Mouse (Mus musculus) layer of hippocampus, postnatal 14 days (tissue): Measurements from ENCODE around the gene Alkbh2. TPM values are rescaled to one million over a fixed set of nuclear protein-coding genes. Genes with fewer than 3 reads are reported as not detected.

Source experiments
- DNase-seq, 2 experiments: peaks; one replicate each; pipeline ENCODE4 v3.0.0; 2021 to 2022; ENCODE audit warnings: low spot score in 2 of 2, mixed read lengths in 1 of 2
- total RNA-seq, 2 experiments: library from RNA; stranded (reverse); gene quantifications; 2 replicates each; pipeline ENCODE4 v1.2.3; 2021

Alkbh2 gene
- total RNA-seq, 2 experiments from 2014 or later, result 3.5 to 5.6 TPM

GRCm38 (mm10) chr5:114101873-114102272 is 26.1 kb downstream of the Alkbh2 start:
- DNase-seq, result no peak

GRCm38 (mm10) chr5:114100390-114101099 is 27.5 kb downstream of the Alkbh2 start:
- peak in 1 of 2 experiments; percentile 23 for DNase-seq

- DNase-seq, result peak; percentile 95 to 98
Measured at GRCm38 (mm10) chr5:114099709-114100389, 28.2 kb downstream of the Alkbh2 start.

- peak; percentile 73 to 81 for DNase-seq
Measured at GRCm38 (mm10) chr5:114091057-114091807, 36.8 kb downstream of the Alkbh2 start, which contains the start of gene Svop. Gene Svop (minus strand): TSS chr5:114091570.

DNA sequence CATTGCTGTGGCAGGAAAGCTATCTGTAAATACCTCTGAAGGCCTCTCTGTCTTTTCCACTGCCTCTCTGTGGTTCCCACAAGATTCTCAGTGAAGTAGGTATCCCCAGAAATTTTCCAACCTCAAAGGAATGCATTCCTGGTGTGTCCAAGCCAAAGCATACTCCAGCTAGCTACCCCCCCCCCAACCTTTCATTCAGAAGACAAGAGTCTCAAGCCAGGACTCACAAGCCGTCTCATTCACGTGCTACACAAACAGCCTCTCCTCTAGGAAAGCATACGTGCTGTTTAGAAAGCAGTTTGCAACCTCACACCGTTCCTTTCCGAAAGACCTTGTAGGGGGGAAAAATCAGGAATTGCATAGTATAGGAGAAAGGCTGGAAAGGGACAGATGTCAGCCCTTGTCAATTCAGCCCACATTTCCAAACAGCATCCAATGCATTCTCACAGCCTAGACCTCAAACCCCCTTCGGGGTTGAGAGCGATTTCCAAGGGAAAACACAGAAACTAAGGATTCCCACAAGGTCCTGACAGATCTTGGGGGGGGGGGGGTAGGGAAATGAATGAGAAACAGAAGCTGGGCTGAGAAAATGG is 37.5 kb downstream of the Alkbh2 start:
- peak in 1 of 2 experiments; percentile 10 for DNase-seq

- DNase-seq, result no peak
Measured at GRCm38 (mm10) chr5:114087875-114088480, 40.0 kb downstream of the Alkbh2 start.

DNA sequence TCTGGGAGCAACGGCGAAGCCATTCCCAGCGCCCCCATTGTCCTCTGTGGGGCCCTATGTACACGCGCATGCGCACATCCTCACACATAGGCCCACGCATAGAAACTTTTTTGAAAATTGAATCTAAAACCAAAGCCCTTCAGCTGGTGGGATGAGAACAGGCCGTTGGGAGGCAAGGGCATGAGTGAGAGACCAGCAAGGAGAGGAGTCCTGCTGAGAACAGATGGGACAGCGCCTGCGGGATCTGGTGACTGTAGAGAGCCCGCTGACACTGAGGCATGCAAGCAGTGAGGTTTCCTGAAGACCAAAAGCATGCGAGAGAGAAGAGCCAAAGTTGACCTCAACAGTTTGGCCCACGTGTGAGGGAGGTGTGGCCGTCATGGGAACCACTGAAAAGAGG is 42.5 kb downstream of the Alkbh2 start:
- no peak for DNase-seq

DNA sequence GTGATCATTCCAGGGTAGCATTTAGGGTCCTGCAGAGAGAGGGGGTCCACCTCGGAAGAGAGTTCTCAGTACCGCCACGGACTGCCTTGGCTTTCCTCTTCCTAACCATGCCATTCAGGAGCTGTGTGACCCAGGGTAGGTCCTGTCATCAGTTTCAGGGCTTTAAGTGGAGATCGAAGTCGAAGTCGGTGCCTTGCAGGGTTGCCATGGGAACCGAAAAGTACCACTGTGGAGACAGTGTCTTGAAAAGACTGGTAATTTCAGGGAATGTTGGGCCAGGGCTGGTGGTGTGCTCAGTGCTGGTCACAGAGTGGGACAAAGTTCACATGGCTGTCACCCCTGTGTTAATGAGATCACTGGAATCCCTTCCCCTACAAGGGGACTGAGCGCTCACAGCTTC is 51.0 kb downstream of the Alkbh2 start:
- no peak for DNase-seq

Other genes starting within 250 kb of the Alkbh2 start
- gene Coro1c, start 219.5 kb downstream of the Alkbh2 start, total RNA-seq, result 10 to 100 TPM; 87.9 to 94.2 TPM
- gene Ssh1, start 134.3 kb downstream of the Alkbh2 start, total RNA-seq, result 10 to 100 TPM; 23.8 to 25.2 TPM
- gene Dao, start 124.5 kb downstream of the Alkbh2 start, total RNA-seq, result not detected
- gene Usp30, start 62.8 kb downstream of the Alkbh2 start, total RNA-seq, result 10 to 100 TPM; 31.3 to 34.7 TPM
- 100 to 1,000 TPM; 169 to 176 TPM for gene Svop, start 36.6 kb downstream of the Alkbh2 start, total RNA-seq
- gene Ung, start 2.2 kb upstream of the Alkbh2 start, total RNA-seq, result 1 to 10 TPM; 4.1 to 4.2 TPM
- gene Acacb, start 18.3 kb upstream of the Alkbh2 start, total RNA-seq, result 1 to 10 TPM; 6.5 to 7.1 TPM
- under 1 TPM in 1 of 2 experiments, not detected in 1; 0.12 TPM for gene Foxn4, start 145.6 kb upstream of the Alkbh2 start, total RNA-seq
- gene Myo1h, start 160.9 kb upstream of the Alkbh2 start, total RNA-seq, result under 1 TPM; 0.74 to 0.98 TPM